Mouse (Mus musculus) lung, postnatal 0 days (tissue): ENCODE results near the gene Top1.

ENCODE experiments used
- CTCF ChIP-seq: IDR thresholded peaks from 2 replicates; pipeline ENCODE4 v1.5.1; 2016; ENCODE audit warnings: antibody characterized with exemption, mild to moderate bottlenecking
- EP300 ChIP-seq: IDR thresholded peaks from 2 replicates; pipeline ENCODE4 v1.6.1; 2016; ENCODE audit warnings: antibody characterized with exemption, mild to moderate bottlenecking, control low read depth

DNA sequence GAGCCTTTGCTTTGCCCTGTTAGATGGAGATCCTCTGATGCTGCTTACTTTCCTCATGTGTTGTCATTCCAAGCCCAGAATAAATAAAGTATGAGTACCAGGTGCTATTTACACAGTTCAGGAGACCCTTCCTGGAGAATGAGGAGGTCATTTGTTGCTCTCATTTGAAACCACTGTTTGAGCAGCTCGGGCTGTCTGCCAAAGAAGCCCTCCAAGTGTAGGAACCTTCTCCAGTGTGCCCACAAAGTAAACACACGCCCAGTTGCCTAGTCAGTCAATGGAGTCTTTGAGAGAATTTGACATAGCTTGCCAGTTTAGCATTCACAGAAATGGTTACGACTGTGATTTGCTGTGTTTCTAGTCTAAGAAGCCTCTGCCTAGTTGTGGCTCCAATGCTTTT lies 73.1 kb downstream of the Top1 start:
- TF ChIP-seq CTCF (no peak), EP300 (peak; percentile 93)
